Mouse (Mus musculus) stomach, embryonic 16.5 days (tissue): ENCODE results near the gene Dtx2. TPM values are rescaled to one million over a fixed set of nuclear protein-coding genes. Genes with fewer than 3 reads are reported as not detected.
A peak's percentile ranks its signal among the peaks of the same experiment; 100 is the strongest.
"Not testable (repeated sequence)": the region's sequence is repeated elsewhere in the genome, so short reads cannot be mapped to it uniquely, and the experiment has no call there.

Source experiments
- ATAC-seq: fragments of 200-750 bp; cut with Nextera tagmentation; 2 replicates; pipeline ENCODE4 v1.8.0; 2017; ENCODE audit warnings: moderate number of reproducible peaks, moderate TSS enrichment; ENCODE audit not compliant: insufficient read depth, low FRiP score
- H3K27ac ChIP-seq: fragments of 300-500 bp; sonication (generic); 2 replicates; pipeline ENCODE4 v1.5.1; 2014; ENCODE audit warnings: low read length
- H3K27me3 ChIP-seq: fragments of 300-500 bp; sonication (generic); 2 replicates; pipeline ENCODE4 v1.6.1; 2014; ENCODE audit warnings: low read length, control low read depth, mixed read lengths; ENCODE audit not compliant: control insufficient read depth, insufficient read depth
- H3K36me3 ChIP-seq: fragments of 300-500 bp; sonication (generic); 2 replicates; pipeline ENCODE4 v1.6.1; 2014; ENCODE audit warnings: low read length; ENCODE audit not compliant: control insufficient read depth, insufficient read depth
- H3K4me1 ChIP-seq: fragments of 300-500 bp; sonication (generic); 2 replicates; pipeline ENCODE4 v1.6.1; 2014; ENCODE audit warnings: low read length, control low read depth, mixed read lengths; ENCODE audit not compliant: control insufficient read depth, insufficient read depth
- H3K4me2 ChIP-seq: fragments of 300-500 bp; sonication (generic); 2 replicates; pipeline ENCODE4 v1.6.1; 2014; ENCODE audit warnings: low read depth, low read length, mixed read lengths
- H3K4me3 ChIP-seq: fragments of 300-500 bp; sonication (generic); replicated peaks from 2 replicates; pipeline ENCODE4 v1.5.1; 2014; ENCODE audit warnings: mild to moderate bottlenecking, low read length
- H3K9ac ChIP-seq: fragments of 300-500 bp; sonication (generic); 2 replicates; pipeline ENCODE4 v1.6.1; 2014; ENCODE audit warnings: low read length
- H3K9me3 ChIP-seq: fragments of 300-500 bp; sonication (generic); replicated peaks from 2 replicates; pipeline ENCODE4 v1.6.1; 2016; ENCODE audit warnings: low read length, control low read depth; ENCODE audit not compliant: control insufficient read depth
- WGBS: fragments of 180-500 bp; shearing (Covaris S2); extraction: QIAGEN DNeasy Blood & Tissue Kit; methylation state at CpG from one replicate; pipeline ENCODE4 v1.1.7; 2014; 5-methylcytosine and 5-hydroxymethylcytosine counted together
- polyA plus RNA-seq: library from polyadenylated mRNA; unstranded; fragments of >200 nt; fragmentation: Nextera tagmentation; extraction: Ambion mirVana; gene quantifications from 2 replicates; pipeline ENCODE4 v1.2.1, GENCODE M21; 2015

The Dtx2 gene
- polyA plus RNA-seq, 1 experiment from 2014 or later: 24.5 TPM

- no peak for ATAC-seq
- H3K9me3 ChIP-seq: no peaks in the 10 kb centered on the region
- H3K27ac ChIP-seq: no peak overlapping the region
- no peaks in the 10 kb centered on the region for H3K27me3 ChIP-seq
- H3K9ac ChIP-seq: no peak overlapping the region
- H3K4me2 ChIP-seq: no peak overlapping the region
- H3K4me3 ChIP-seq: no peak overlapping the region
- H3K36me3 ChIP-seq: no peaks in the 10 kb centered on the region
- 65% methylated on average over 13 of the region's 13 CpGs for WGBS
- peaks cover 3% of the 10 kb centered on the region; the same call in 1 of the 2 replicates for H3K4me1 ChIP-seq
These were observed 50.3 kb downstream of the Dtx2 start for GRCm38 (mm10) chr5:136044865-136045264.

GRCm38 (mm10) chr5:136045408-136045807 is 50.8 kb downstream of the Dtx2 start:
- H3K27me3 ChIP-seq: no peaks in the 10 kb centered on the region
- no peak for ATAC-seq
- H3K4me2 ChIP-seq: no peak overlapping the region
- no peak overlapping the region for H3K27ac ChIP-seq
- H3K4me3 ChIP-seq: no peak overlapping the region
- H3K9ac ChIP-seq: no peak overlapping the region
- peaks cover 6% of the 10 kb centered on the region; the same call in 1 of the 2 replicates for H3K4me1 ChIP-seq
- no peaks in the 10 kb centered on the region for H3K9me3 ChIP-seq
- WGBS: 42% methylated on average over 9 of the region's 9 CpGs
- no peaks in the 10 kb centered on the region for H3K36me3 ChIP-seq

GRCm38 (mm10) chr5:136045987-136046386 is 51.4 kb downstream of the Dtx2 start:
- H3K36me3 ChIP-seq: no peaks in the 10 kb centered on the region
- H3K27me3 ChIP-seq: no peaks in the 10 kb centered on the region
- H3K4me1 ChIP-seq: peaks cover 5% of the 10 kb centered on the region; the same call in 1 of the 2 replicates
- ATAC-seq: peak; percentile 39; the same call in 1 of the 2 replicates
- H3K4me2 ChIP-seq: no peak overlapping the region
- no peak overlapping the region for H3K27ac ChIP-seq
- no peak overlapping the region for H3K9ac ChIP-seq
- 2% methylated on average over 10 of the region's 10 CpGs for WGBS
- H3K4me3 ChIP-seq: no peak overlapping the region
- H3K9me3 ChIP-seq: no peaks in the 10 kb centered on the region

GRCm38 (mm10) chr5:136048541-136048940 is 53.9 kb downstream of the Dtx2 start:
- not testable (repeated sequence) for H3K9ac ChIP-seq, H3K9me3 ChIP-seq, H3K36me3 ChIP-seq, H3K4me3 ChIP-seq, H3K27ac ChIP-seq, H3K4me2 ChIP-seq, H3K27me3 ChIP-seq, ATAC-seq
- peaks cover 16% of the 10 kb centered on the region for H3K4me1 ChIP-seq

- 45% methylated on average over 6 of the region's 6 CpGs for WGBS
- no peak overlapping the region for H3K4me2 ChIP-seq
- H3K4me3 ChIP-seq: no peak overlapping the region
- no peak for ATAC-seq
- H3K9ac ChIP-seq: no peak overlapping the region
- H3K27ac ChIP-seq: peak overlapping the region; percentile 51
- peaks cover 16% of the 10 kb centered on the region for H3K4me1 ChIP-seq
- H3K27me3 ChIP-seq: no peaks in the 10 kb centered on the region
- H3K9me3 ChIP-seq: no peaks in the 10 kb centered on the region
- no peaks in the 10 kb centered on the region for H3K36me3 ChIP-seq
These were observed 55.3 kb downstream of the Dtx2 start for GRCm38 (mm10) chr5:136049926-136050325.

GRCm38 (mm10) chr5:136051231-136052085 is 56.9 kb downstream of the Dtx2 start:
- peak overlapping the region; percentile 27; the same call in 1 of the 2 replicates for H3K4me2 ChIP-seq
- no peak overlapping the region; the same call in 1 of the 2 replicates for H3K9ac ChIP-seq
- no peaks in the 10 kb centered on the region for H3K27me3 ChIP-seq
- WGBS: 9% methylated on average over 10 of the region's 10 CpGs
- ATAC-seq: peak; percentile 87
- no peaks in the 10 kb centered on the region for H3K9me3 ChIP-seq
- H3K27ac ChIP-seq: peak overlapping the region; percentile 86
- no peak overlapping the region for H3K4me3 ChIP-seq
- H3K4me1 ChIP-seq: peaks cover 16% of the 10 kb centered on the region
- no peaks in the 10 kb centered on the region for H3K36me3 ChIP-seq

- peak; percentile 45; the same call in 1 of the 2 replicates for ATAC-seq
- no peaks in the 10 kb centered on the region for H3K27me3 ChIP-seq
- no peak overlapping the region for H3K4me2 ChIP-seq
These were observed 58.5 kb downstream of the Dtx2 start for GRCm38 (mm10) chr5:136052861-136053655.

GRCm38 (mm10) chr5:136054301-136055077 is 59.9 kb downstream of the Dtx2 start, which contains the start of gene Upk3bl:
TSS of gene Upk3bl (plus strand) at chr5:136054492.
- peak within 1 kb of the TSS; percentile 77 for H3K27ac ChIP-seq
- no peaks in the 10 kb centered on the region for H3K9me3 ChIP-seq
- H3K9ac ChIP-seq: no peak within 1 kb of the TSS
- no peak for ATAC-seq
- 72% methylated on average over 11 of the region's 11 CpGs for WGBS
- no peaks in the 10 kb centered on the region for H3K27me3 ChIP-seq
- peaks cover 20% of the 10 kb centered on the region for H3K4me1 ChIP-seq
- H3K4me3 ChIP-seq: no peak within 1 kb of the TSS
- no peaks in the 10 kb centered on the region for H3K36me3 ChIP-seq
- no peak within 1 kb of the TSS for H3K4me2 ChIP-seq

More at GRCm38 (mm10) chr5:136052861-136053655, 58.5 kb downstream of the Dtx2 start:
- peaks cover 20% of the 10 kb centered on the region for H3K4me1 ChIP-seq
- no peak overlapping the region for H3K9ac ChIP-seq
- H3K27ac ChIP-seq: peak overlapping the region; percentile 77
- no peak overlapping the region for H3K4me3 ChIP-seq
- no peaks in the 10 kb centered on the region for H3K36me3 ChIP-seq
- WGBS: 70% methylated on average over 8 of the region's 8 CpGs
- no peaks in the 10 kb centered on the region for H3K9me3 ChIP-seq
